Mouse (Mus musculus): ENCODE data around the gene Ptpn5. TPM values are rescaled to one million over a fixed set of nuclear protein-coding genes. Genes with fewer than 3 reads are reported as not detected.

The Ptpn5 gene
- polyA plus RNA-seq, 1 experiment: not detected

- no peak overlapping the region for H3K4me3 ChIP-seq (replicated peaks)
- peaks cover 11% of the 10 kb centered on the region for H3K4me1 ChIP-seq
- H3K27me3 ChIP-seq (replicated peaks): peaks cover 49% of the 10 kb centered on the region
- no peaks in the 10 kb centered on the region for H3K36me3 ChIP-seq (replicated peaks; ENCODE audit: low read length)
- TF ChIP-seq GATA1 (IDR thresholded peaks at IDR 0.05; ENCODE audit: borderline replicate concordance, low read length): no peak
- TF ChIP-seq FLI1 (IDR thresholded peaks at IDR 0.05; ENCODE audit: low read length): no peak
- H3K9me3 ChIP-seq: 0 out of 2 replicates have a peak, but pooled peaks cover 2% of the 10 kb centered on the region
These were observed 59.7 kb downstream of the Ptpn5 start for GRCm38 (mm10) chr7:47073536-47074521.

GRCm38 (mm10) chr7:47072551-47072950 lies 60.9 kb downstream of the Ptpn5 start:
- no peak for TF ChIP-seq FLI1 (IDR thresholded peaks at IDR 0.05; ENCODE audit: low read length)
- TF ChIP-seq GATA1 (IDR thresholded peaks at IDR 0.05; ENCODE audit: borderline replicate concordance, low read length): no peak
- H3K4me3 ChIP-seq (replicated peaks): no peak overlapping the region
- 0 out of 2 replicates have a peak, but pooled peaks cover 4% of the 10 kb centered on the region for H3K9me3 ChIP-seq
- H3K36me3 ChIP-seq (replicated peaks; ENCODE audit: low read length): no peaks in the 10 kb centered on the region
- H3K27me3 ChIP-seq (replicated peaks): peaks cover 46% of the 10 kb centered on the region
- peaks cover 5% of the 10 kb centered on the region for H3K4me1 ChIP-seq

GRCm38 (mm10) chr7:47067879-47068278 lies 65.6 kb downstream of the Ptpn5 start:
- Histone ChIP-seq H3K27me3 (replicated peaks) (peaks cover 46% of the 10 kb centered on the region), H3K36me3 (replicated peaks; ENCODE audit: low read length) (no peaks in the 10 kb centered on the region), H3K9me3 (0 out of 2 replicates have a peak, but pooled peaks cover 4% of the 10 kb centered on the region), H3K4me3 (replicated peaks) (no peak overlapping the region), H3K4me1 (peaks cover 5% of the 10 kb centered on the region)
- TF ChIP-seq GATA1 (IDR thresholded peaks at IDR 0.05; ENCODE audit: borderline replicate concordance, low read length) (no peak), FLI1 (IDR thresholded peaks at IDR 0.05; ENCODE audit: low read length) (no peak)

GRCm38 (mm10) chr7:47066942-47067341 lies 66.5 kb downstream of the Ptpn5 start:
- Histone ChIP-seq H3K9me3 (0 out of 2 replicates have a peak, but pooled peaks cover 4% of the 10 kb centered on the region), H3K4me3 (replicated peaks) (no peak overlapping the region), H3K4me1 (peaks cover 7% of the 10 kb centered on the region), H3K27me3 (replicated peaks) (peaks cover 42% of the 10 kb centered on the region), H3K36me3 (replicated peaks; ENCODE audit: low read length) (no peaks in the 10 kb centered on the region)
- TF ChIP-seq FLI1 (IDR thresholded peaks at IDR 0.05; ENCODE audit: low read length): no peak
- no peak for TF ChIP-seq GATA1 (IDR thresholded peaks at IDR 0.05; ENCODE audit: borderline replicate concordance, low read length)

GRCm38 (mm10) chr7:47061560-47061959 lies 71.9 kb downstream of the Ptpn5 start:
- Histone ChIP-seq H3K4me3 (replicated peaks) (no peak overlapping the region), H3K36me3 (replicated peaks; ENCODE audit: low read length) (no peaks in the 10 kb centered on the region), H3K9me3 (no peaks in the 10 kb centered on the region), H3K27me3 (replicated peaks) (peaks cover 48% of the 10 kb centered on the region), H3K4me1 (peaks cover 35% of the 10 kb centered on the region)
- TF ChIP-seq FLI1 (IDR thresholded peaks at IDR 0.05; ENCODE audit: low read length) (no peak), GATA1 (IDR thresholded peaks at IDR 0.05; ENCODE audit: borderline replicate concordance, low read length) (no peak)

GRCm38 (mm10) chr7:47059339-47059738 lies 74.1 kb downstream of the Ptpn5 start:
- H3K9me3 ChIP-seq: no peaks in the 10 kb centered on the region
- no peak overlapping the region for H3K4me3 ChIP-seq (replicated peaks)
- peaks cover 39% of the 10 kb centered on the region for H3K27me3 ChIP-seq (replicated peaks)
- H3K36me3 ChIP-seq (replicated peaks; ENCODE audit: low read length): peaks cover 4% of the 10 kb centered on the region
- no peak for TF ChIP-seq GATA1 (IDR thresholded peaks at IDR 0.05; ENCODE audit: borderline replicate concordance, low read length)
- TF ChIP-seq FLI1 (IDR thresholded peaks at IDR 0.05; ENCODE audit: low read length): no peak
- H3K4me1 ChIP-seq: peaks cover 57% of the 10 kb centered on the region

- TF ChIP-seq FLI1 (IDR thresholded peaks at IDR 0.05; ENCODE audit: low read length) (no peak), GATA1 (IDR thresholded peaks at IDR 0.05; ENCODE audit: borderline replicate concordance, low read length) (no peak)
- no peak overlapping the region for H3K4me3 ChIP-seq (replicated peaks)
- H3K36me3 ChIP-seq (replicated peaks; ENCODE audit: low read length): peaks cover 17% of the 10 kb centered on the region
- H3K4me1 ChIP-seq: peaks cover 83% of the 10 kb centered on the region
- peaks cover 24% of the 10 kb centered on the region for H3K27me3 ChIP-seq (replicated peaks)
- no peaks in the 10 kb centered on the region for H3K9me3 ChIP-seq
These were observed 77.2 kb downstream of the Ptpn5 start for GRCm38 (mm10) chr7:47056273-47056672.

GRCm38 (mm10) chr7:47055744-47056143 lies 77.7 kb downstream of the Ptpn5 start:
- Histone ChIP-seq H3K4me1 (peaks cover 88% of the 10 kb centered on the region), H3K9me3 (no peaks in the 10 kb centered on the region), H3K36me3 (replicated peaks; ENCODE audit: low read length) (peaks cover 17% of the 10 kb centered on the region), H3K4me3 (replicated peaks) (peak overlapping the region; percentile 82), H3K27me3 (replicated peaks) (peaks cover 21% of the 10 kb centered on the region)
- TF ChIP-seq GATA1 (IDR thresholded peaks at IDR 0.05; ENCODE audit: borderline replicate concordance, low read length) (no peak), FLI1 (IDR thresholded peaks at IDR 0.05; ENCODE audit: low read length) (no peak)

- Histone ChIP-seq H3K9me3 (no peaks in the 10 kb centered on the region), H3K36me3 (replicated peaks; ENCODE audit: low read length) (peaks cover 17% of the 10 kb centered on the region), H3K4me1 (peaks cover 88% of the 10 kb centered on the region), H3K4me3 (replicated peaks) (peak overlapping the region; percentile 53), H3K27me3 (replicated peaks) (peaks cover 17% of the 10 kb centered on the region)
- TF ChIP-seq GATA1 (IDR thresholded peaks at IDR 0.05; ENCODE audit: borderline replicate concordance, low read length) (no peak), FLI1 (IDR thresholded peaks at IDR 0.05; ENCODE audit: low read length) (no peak)
These were observed 78.8 kb downstream of the Ptpn5 start for GRCm38 (mm10) chr7:47054666-47055065.

GRCm38 (mm10) chr7:47053287-47053686 lies 80.2 kb downstream of the Ptpn5 start:
- Histone ChIP-seq H3K36me3 (replicated peaks; ENCODE audit: low read length) (peaks cover 17% of the 10 kb centered on the region), H3K27me3 (replicated peaks) (peaks cover 24% of the 10 kb centered on the region), H3K9me3 (no peaks in the 10 kb centered on the region), H3K4me1 (peaks cover 91% of the 10 kb centered on the region), H3K4me3 (replicated peaks) (peak overlapping the region; percentile 16)
- TF ChIP-seq FLI1 (IDR thresholded peaks at IDR 0.05; ENCODE audit: low read length): no peak
- TF ChIP-seq GATA1 (IDR thresholded peaks at IDR 0.05; ENCODE audit: borderline replicate concordance, low read length): no peak
